In genomic region chr9:118950061-118950460, GRCm38 (mm10) we compare ENCODE assay signal across 20 mouse cellular contexts. TPM values are rescaled to one million over a fixed set of nuclear protein-coding genes. Genes with fewer than 3 reads are reported as not detected.
DNase-seq lines count a peak whose midpoint lies in the region; ATAC-seq and TF ChIP-seq lines count a peak whose summit lies in the region.
"Had no signal": no experiment of that assay in that cellular context is flagged by ENCODE, and none has a peak within 500 bp of the region (broad histone marks: within the 10 kb centered on the region; RNA-seq: fewer than 3 reads in every experiment).

No protein-coding gene starts in this region.

- no peaks in the 10 kb centered on the region for H3K36me3 ChIP-seq in E14TG2a.4 (ENCODE audit: insufficient read depth, low read length)
- H3K36me3 ChIP-seq: heart, embryonic 15.5 days; limb, embryonic 15.5 days; liver, embryonic 15.5 days; midbrain, embryonic 15.5 days had no signal

- DNase-seq in left cerebral cortex, adult 2 months (ENCODE audit: extremely low spot score in 1 of 2, low spot score in 2 of 2), result no peak
- DNase-seq in left cerebral cortex, postnatal 25 days (ENCODE audit: low spot score in 2 of 2), result no peak
- peak; percentile 17 for DNase-seq in MEL-GATA-1-ER (ENCODE audit: extremely low read depth, low read depth)
- DNase-seq in layer of hippocampus, adult 2 months (ENCODE audit: low spot score in 2 of 2), result no peak
- DNase-seq in ovary, postnatal 36 days (ENCODE audit: low spot score), result no peak
- DNase-seq: cerebellum, adult 8-10 months; gastrocnemius, postnatal 25 days; layer of hippocampus, postnatal 36 days; right cerebral cortex, postnatal 25 days had no signal

- H3K27ac ChIP-seq in left cerebral cortex, adult 2 months, result peak overlapping the region; percentile 84
- no peak overlapping the region for H3K27ac ChIP-seq in layer of hippocampus, adult 2 months
- H3K27ac ChIP-seq: forebrain, embryonic 13.5 days; kidney, postnatal 0 days; limb, embryonic 15.5 days; liver, embryonic 15.5 days; midbrain, embryonic 15.5 days had no signal

- intact Hi-C loops in left cerebral cortex, adult 2 months (cut with DNase I), result no loop called here
- intact Hi-C loops in left cerebral cortex, postnatal 25 days (cut with DNase I), result no loop called here

- no peak overlapping the region for H3K4me3 ChIP-seq in left cerebral cortex, adult 2 months
- H3K4me3 ChIP-seq in E14TG2a.4 (replicated peaks; ENCODE audit: low read length), result 0 out of 2 replicates have a peak overlapping the region, but pooled peaks have one; percentile 39
- no peak overlapping the region for H3K4me3 ChIP-seq in layer of hippocampus, adult 2 months
- H3K4me3 ChIP-seq: forebrain, embryonic 13.5 days; heart, embryonic 15.5 days; limb, embryonic 15.5 days; liver, embryonic 15.5 days; midbrain, embryonic 15.5 days; myocyte had no signal

- peak; percentile 76 for ATAC-seq in megakaryocyte, adult 5-6 weeks (ENCODE audit: poor library complexity, severe bottlenecking)
- ATAC-seq: forebrain, embryonic 13.5 days; hindbrain, embryonic 16.5 days; intestine, embryonic 16.5 days; midbrain, embryonic 15.5 days had no signal

- H3K9me3 ChIP-seq in E14TG2a.4 (ENCODE audit: low read length), result no peaks in the 10 kb centered on the region
- H3K9me3 ChIP-seq: forebrain, embryonic 13.5 days; heart, embryonic 15.5 days; limb, embryonic 15.5 days; liver, embryonic 15.5 days; midbrain, embryonic 15.5 days had no signal

- H3K27me3 ChIP-seq in E14TG2a.4 (ENCODE audit: insufficient read depth, low read length), result no peaks in the 10 kb centered on the region; the same call in 1 of the 2 replicates
- H3K27me3 ChIP-seq: forebrain, embryonic 13.5 days; heart, embryonic 15.5 days; limb, embryonic 15.5 days; liver, embryonic 15.5 days; midbrain, embryonic 15.5 days had no signal

- peaks cover 18% of the 10 kb centered on the region for H3K4me1 ChIP-seq in E14TG2a.4 (replicated peaks; ENCODE audit: low read depth, low read length)
- H3K4me1 ChIP-seq: forebrain, embryonic 13.5 days; midbrain, embryonic 15.5 days had no signal

- TF ChIP-seq CTCF in left cerebral cortex, adult 2 months (IDR thresholded peaks at IDR 0.05), result no peak
- no peak for TF ChIP-seq CTCF in E14TG2a.4 (conservative IDR thresholded peaks at IDR 0.05; ENCODE audit: low read length)
- no peak for TF ChIP-seq CTCF in layer of hippocampus, adult 2 months (conservative IDR thresholded peaks at IDR 0.05)

RNA-seq across cellular contexts. Expression of gene Ctdspl, which starts 23.8 kb away (rescaled TPM):
- total RNA-seq in left cerebral cortex, adult 2 months (2021), result 10 to 100 TPM; 33.9 to 37.5 TPM
- total RNA-seq in left cerebral cortex, postnatal 25 days (2021), result 10 to 100 TPM; 31.9 to 38.7 TPM
- total RNA-seq in megakaryocyte, adult 5-6 weeks (2015), result 17.3 and 17.8 TPM in 2 replicates
- 8.5 and 9.8 TPM in 2 replicates for total RNA-seq in megakaryocyte, adult 5-6 weeks (2017)
- 10 to 100 TPM; 23.9 to 28.0 TPM for total RNA-seq in layer of hippocampus, adult 2 months (2021)
